Mouse (Mus musculus) fibroblast of lung, adult 2 months (primary cell): ENCODE data around the gene Zcchc24.

Source experiments
- DNase-seq: peaks from one replicate; pipeline ENCODE4 v3.0.0-alpha.2; 2011; ENCODE audit warnings: low read depth

The Zcchc24 gene

GRCm38 (mm10) chr14:25665314-25665970 lies 103.4 kb downstream of the Zcchc24 start:
- no peak for DNase-seq

GRCm38 (mm10) chr14:25664310-25664695 lies 104.5 kb downstream of the Zcchc24 start:
- no peak for DNase-seq

- DNase-seq, result no peak
Measured at GRCm38 (mm10) chr14:25663649-25664309, 105.1 kb downstream of the Zcchc24 start.
